Comparison of ENCODE assay signal across 8 mouse cellular contexts in the genomic region with DNA sequence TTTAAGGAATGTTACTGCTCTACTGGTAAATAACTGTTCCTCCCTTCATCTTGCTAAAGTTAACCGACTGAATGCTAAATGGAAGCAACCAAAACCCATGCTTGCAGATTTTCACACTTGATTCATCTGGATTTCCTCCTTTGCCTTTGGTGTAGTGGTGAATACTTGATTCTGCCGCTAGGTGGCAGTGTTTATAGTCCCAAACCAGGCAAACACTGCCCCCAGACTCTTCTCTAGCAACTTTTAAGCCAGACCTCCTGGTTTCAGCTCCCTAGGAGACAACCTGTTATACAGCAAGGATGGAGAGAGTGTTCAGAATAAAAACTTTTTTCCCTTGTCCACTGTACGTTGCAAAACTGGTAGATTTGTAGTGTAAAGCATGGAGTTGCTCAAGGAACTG. TPM values are rescaled to one million over a fixed set of nuclear protein-coding genes. Genes with fewer than 3 reads are reported as not detected.
A peak's percentile ranks its signal among the peaks of the same experiment; 100 is the strongest.
DNase-seq lines count a peak whose midpoint lies in the region; ATAC-seq and TF ChIP-seq lines count a peak whose summit lies in the region.

No protein-coding gene starts in this region.

- TF ChIP-seq EP300 in CH12.LX (IDR thresholded peaks at IDR 0.05; ENCODE audit: low read length) = no peak

- peak; percentile 54 for TF ChIP-seq RAD21 in CH12.LX (IDR thresholded peaks at IDR 0.05; ENCODE audit: low read depth, low read length)

- peaks cover 0 to 4% of the 10 kb centered on the region in 2 experiments; a peak in 1 of 4 replicates for H3K4me1 ChIP-seq in CH12.LX (ENCODE audit: control insufficient read depth in 1 of 2, insufficient read depth in 2 of 2)
- H3K4me1 ChIP-seq in lung, embryonic 14.5 days (ENCODE audit: insufficient read depth) = no peaks in the 10 kb centered on the region

- no peak for TF ChIP-seq POLR2A in CH12.LX (IDR thresholded peaks at IDR 0.05; ENCODE audit: low read depth, low read length)

- DNase-seq in CH12.LX (ENCODE audit: extremely low read depth) (peak; percentile 65), ZHBTc4 (ENCODE audit: low read depth, low spot score) (peak; percentile 80)
- DNase-seq in cerebellum, postnatal 4 days (ENCODE audit: low spot score in 2 of 2) = peak; percentile 39 to 70
- peak; percentile 60 for DNase-seq in gastrocnemius, postnatal 10 days
- peak; percentile 72 to 76 for DNase-seq in kidney, postnatal 4 days
- DNase-seq in lung, embryonic 14.5 days = peak; percentile 86
- peak; percentile 65 for DNase-seq in thymus, postnatal 25 days

- no peak overlapping the region for H3K27ac ChIP-seq in CH12.LX (ENCODE audit: insufficient read depth, low read depth)
- H3K27ac ChIP-seq in lung, embryonic 14.5 days (ENCODE audit: low read depth) = no peak overlapping the region

- peak; percentile 43; the same call in 1 of the 2 replicates for ATAC-seq in lung, embryonic 14.5 days (ENCODE audit: insufficient read depth)
- peak; percentile 69 for ATAC-seq in neutrophil, adult 5-6 weeks (ENCODE audit: extremely low read depth, insufficient number of reproducible peaks, low FRiP score, poor library complexity, severe bottlenecking)

- no peaks in the 10 kb centered on the region for H3K9me3 ChIP-seq in CH12.LX (replicated peaks; ENCODE audit: low read length)
- no peaks in the 10 kb centered on the region for H3K9me3 ChIP-seq in lung, embryonic 14.5 days (ENCODE audit: low read depth, low read length)

- in situ Hi-C loops in CH12.LX (cut with MboI; ENCODE audit: low pct_ligation_motif_present, low pct_unique_long_range_greater_than_20kb, low sequenced_read_pairs) = no loop called here

- H3K9ac ChIP-seq in CH12.LX (ENCODE audit: insufficient read depth, low read depth) = no peak overlapping the region
- no peak overlapping the region for H3K9ac ChIP-seq in lung, embryonic 14.5 days

- 3% methylated on average over 3 of the region's 3 CpGs for WGBS in lung, embryonic 14.5 days

- H3K4me2 ChIP-seq in CH12.LX (ENCODE audit: insufficient read depth, low read depth, poor library complexity, severe bottlenecking) = no peak overlapping the region; the same call in 1 of the 2 replicates
- H3K4me2 ChIP-seq in lung, embryonic 14.5 days = no peak overlapping the region

- dilution Hi-C loops in CH12.LX (cut with MboI; ENCODE audit: extremely low pct_ligation_motif_present, extremely low pct_unique_long_range_greater_than_20kb, low sequenced_read_pairs) = no loop called here

- no peaks in the 10 kb centered on the region for H3K27me3 ChIP-seq in CH12.LX (replicated peaks)
- H3K27me3 ChIP-seq in lung, embryonic 14.5 days (ENCODE audit: insufficient read depth, low read length) = no peaks in the 10 kb centered on the region

- no peaks in the 10 kb centered on the region for H3K79me2 ChIP-seq in CH12.LX (replicated peaks; ENCODE audit: control insufficient read depth, extremely low read depth, insufficient read depth, poor library complexity, severe bottlenecking)

- H3K36me3 ChIP-seq in CH12.LX (replicated peaks in 1 of 2; ENCODE audit: control insufficient read depth in 1 of 2, insufficient read depth in 1 of 2, low read length in 1 of 2) = no peaks in the 10 kb centered on the region
- no peaks in the 10 kb centered on the region for H3K36me3 ChIP-seq in lung, embryonic 14.5 days (ENCODE audit: insufficient read depth)

- TF ChIP-seq CTCF in CH12.LX (conservative IDR thresholded peaks at IDR 0.05 in 1 of 2, IDR thresholded peaks at IDR 0.05 in 1 of 2; ENCODE audit: low read depth in 2 of 2, low read length in 2 of 2) = peak; percentile 89 to 93
- peak; percentile 86 for TF ChIP-seq CTCF in lung, embryonic 14.5 days (IDR thresholded peaks at IDR 0.05; ENCODE audit: low read depth)

- no peak overlapping the region for H3K4me3 ChIP-seq in CH12.LX (replicated peaks in 1 of 3; ENCODE audit: low read depth in 2 of 3, low read length in 2 of 3, poor library complexity in 1 of 3)
- no peak overlapping the region for H3K4me3 ChIP-seq in lung, embryonic 14.5 days (ENCODE audit: low read depth, low read length)

TF ChIP-seq in CH12.LX, 34 proteins besides CTCF, POLR2A, EP300 and RAD21:
- peak; percentile 48 for TF ChIP-seq SMC3 (IDR thresholded peaks at IDR 0.05; ENCODE audit: low read depth, low read length)
- TF ChIP-seq NELFE (IDR thresholded peaks at IDR 0.05; ENCODE audit: low read depth, low read length) = no peak; the same call in 1 of the 2 replicates
- no peak for TF ChIP-seq USF1 (IDR thresholded peaks at IDR 0.05; ENCODE audit: low read depth, low read length)
- TF ChIP-seq E2F4 (IDR thresholded peaks at IDR 0.05; ENCODE audit: insufficient replicate concordance, low read depth, low read length) = no peak
- 0 out of 2 replicates have a peak, but pooled peaks have one; percentile 13 for TF ChIP-seq IRF4 (IDR thresholded peaks at IDR 0.05; ENCODE audit: low read depth, low read length)

RNA-seq across cellular contexts. Expression of a gene that starts 13.4 kb away (rescaled TPM):
- 9.9 and 10.2 TPM in 2 replicates for total RNA-seq in CH12.LX (2012; rRNA removed)
- total RNA-seq in CH12.LX (2014; rRNA removed) = 18.3 and 19.2 TPM in 2 replicates
- 11.7 and 12.2 TPM in 2 replicates for polyA plus RNA-seq in CH12.LX (2012; ENCODE audit: insufficient read length, low read depth)
- 1 to 10 TPM; 3.6 to 4.3 TPM for total RNA-seq in gastrocnemius, postnatal 10 days (2021)
- polyA plus RNA-seq in lung, embryonic 14.5 days (2014; fragmentation: Nextera tagmentation; extraction: Ambion mirVana) = 35.2 and 36.1 TPM in 2 replicates
- 5.5 and 7.0 TPM in 2 replicates for total RNA-seq in neutrophil, adult 5-6 weeks (2017)

RNA-seq across cellular contexts. Expression of a gene that starts 51.0 kb away (rescaled TPM):
- total RNA-seq in CH12.LX (2012; rRNA removed) (235 and 340 TPM in 2 replicates), CH12.LX (2014; rRNA removed) (516 and 549 TPM in 2 replicates)
- 395 and 423 TPM in 2 replicates for polyA plus RNA-seq in CH12.LX (2012; ENCODE audit: insufficient read length, low read depth)
- total RNA-seq in gastrocnemius, postnatal 10 days (2021) = 10 to 100 TPM; 21.6 to 22.2 TPM
- 209 and 227 TPM in 2 replicates for polyA plus RNA-seq in lung, embryonic 14.5 days (2014; fragmentation: Nextera tagmentation; extraction: Ambion mirVana)
- 3.5 and 4.8 TPM in 2 replicates for total RNA-seq in neutrophil, adult 5-6 weeks (2017)

Comparison
In these comparisons a context has a peak if more than half of its experiments do, and no peak if none do; other contexts are left out.
1. RNA of a gene that starts 51.0 kb away (total RNA-seq): 235 to 549 TPM in CH12.LX; 21.6 to 22.2 TPM in gastrocnemius, postnatal 10 days and 3.5 to 4.8 TPM in neutrophil, adult 5-6 weeks; every median in the first group is over 10 times any median in the second.
2. Peak in every context shown above with its lines, with median percentiles within 50 percentile points of each other: DNase-seq.